Mouse (Mus musculus): ENCODE results near the gene Atxn10. TPM values are rescaled to one million over a fixed set of nuclear protein-coding genes. Genes with fewer than 3 reads are reported as not detected.
A peak's percentile ranks its signal among the peaks of the same experiment; 100 is the strongest.

Atxn10 gene
- total RNA-seq, 1 experiment from 2014 or later: 37.0 TPM

DNA sequence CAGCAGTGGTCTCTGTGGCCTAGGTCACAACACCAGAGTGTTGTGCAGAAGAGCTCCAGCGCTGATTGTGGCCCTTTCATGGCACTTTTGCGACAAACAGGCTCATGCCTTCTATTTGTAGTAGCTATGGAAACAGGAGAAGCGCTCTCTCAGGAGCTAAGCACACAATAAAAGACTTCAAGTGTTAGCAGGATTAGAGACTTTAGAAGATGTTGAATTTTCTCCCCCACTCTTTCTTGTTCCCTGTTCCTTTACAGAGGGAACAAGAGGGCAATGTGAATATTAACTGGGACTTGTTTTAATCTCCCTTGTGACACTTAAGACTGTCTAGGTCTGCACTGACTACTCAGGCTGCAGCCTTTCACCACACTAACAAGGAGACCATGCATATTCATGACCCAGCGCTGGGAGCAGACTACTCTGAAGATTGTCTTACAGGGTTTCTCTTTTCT, 122.6 kb downstream of the Atxn10 start:
- no peak for ATAC-seq (replicated peaks; ENCODE audit: insufficient number of reproducible peaks, low FRiP score, low TSS enrichment, poor library complexity, severe bottlenecking)

DNA sequence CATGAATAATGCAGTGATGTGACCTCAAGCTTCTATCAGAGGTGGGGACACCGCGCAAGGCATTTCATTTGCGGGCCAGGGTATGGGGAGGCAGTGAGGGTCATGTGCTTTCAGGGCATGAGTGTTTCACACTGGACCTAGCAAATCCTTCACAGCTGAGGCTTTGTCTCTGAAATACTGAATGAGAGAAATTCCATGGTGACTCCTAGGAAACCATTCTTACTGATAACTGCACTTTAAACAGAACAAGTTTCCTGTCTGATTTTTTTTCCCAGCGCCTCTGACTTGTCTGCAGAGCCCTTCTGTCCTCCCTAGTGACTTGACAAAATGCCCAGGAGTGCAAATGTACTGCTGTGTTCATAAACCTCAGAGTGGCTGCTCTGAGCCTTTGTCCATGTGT, 125.5 kb downstream of the Atxn10 start:
- ATAC-seq (replicated peaks; ENCODE audit: insufficient number of reproducible peaks, low FRiP score, low TSS enrichment, poor library complexity, severe bottlenecking): no peak

DNA sequence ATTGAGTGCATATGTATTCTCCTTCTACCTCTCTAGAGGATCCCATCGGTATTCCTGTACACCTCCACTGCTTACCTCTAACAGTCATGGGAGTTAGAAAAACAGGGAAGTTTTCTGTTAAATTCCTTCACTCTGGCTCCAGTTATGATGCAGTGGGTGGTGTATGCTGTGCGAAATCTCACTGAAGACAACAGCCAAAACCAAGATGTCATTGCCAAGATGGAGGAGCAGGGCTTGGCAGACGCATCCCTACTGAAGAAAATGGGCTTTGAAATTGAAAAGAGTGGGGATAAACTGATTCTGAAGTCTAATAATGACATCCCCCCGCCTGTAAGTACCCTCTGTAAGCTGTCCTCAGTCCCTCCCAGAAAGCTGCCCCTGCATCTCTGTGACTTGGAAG, 126.1 kb downstream of the Atxn10 start:
- ATAC-seq (replicated peaks; ENCODE audit: insufficient number of reproducible peaks, low FRiP score, low TSS enrichment, poor library complexity, severe bottlenecking): no peak

DNA sequence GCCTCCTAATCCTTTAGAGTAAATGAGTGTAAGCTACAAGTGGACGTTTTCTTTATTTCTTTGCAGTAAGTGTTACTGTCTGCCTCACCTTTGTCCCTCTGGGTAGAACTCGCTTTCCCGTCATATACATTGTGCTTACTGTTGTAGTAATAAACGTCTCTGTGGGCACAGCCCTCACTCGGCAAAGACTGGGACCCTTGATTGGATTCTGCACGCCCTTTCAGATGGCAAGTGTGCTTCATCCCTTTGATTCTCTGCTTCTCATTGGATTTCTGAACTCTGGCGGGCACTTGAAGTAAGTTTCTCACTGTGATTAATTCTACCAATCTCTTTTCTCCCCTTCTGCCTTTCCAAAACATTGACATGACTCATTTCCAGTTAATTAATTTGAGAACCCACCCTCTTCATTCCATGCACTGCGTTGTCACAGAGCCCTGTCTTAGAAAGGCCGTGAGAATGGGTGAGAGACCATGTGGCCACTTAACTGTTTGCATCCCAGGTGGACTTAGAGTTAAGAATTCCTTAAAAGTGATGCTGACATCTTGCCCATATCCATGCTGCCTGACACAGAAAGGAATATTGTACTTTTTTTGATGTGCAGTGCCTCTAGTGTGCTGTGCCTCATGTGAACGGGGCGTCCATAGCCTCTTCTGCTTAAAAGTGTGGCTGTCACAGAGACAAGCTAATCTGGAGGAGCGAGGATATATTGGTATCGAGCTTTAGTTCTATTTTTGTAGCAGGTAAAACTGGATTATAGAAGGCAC, 127.2 kb downstream of the Atxn10 start:
- ATAC-seq (replicated peaks; ENCODE audit: insufficient number of reproducible peaks, low FRiP score, low TSS enrichment, poor library complexity, severe bottlenecking): no peak

DNA sequence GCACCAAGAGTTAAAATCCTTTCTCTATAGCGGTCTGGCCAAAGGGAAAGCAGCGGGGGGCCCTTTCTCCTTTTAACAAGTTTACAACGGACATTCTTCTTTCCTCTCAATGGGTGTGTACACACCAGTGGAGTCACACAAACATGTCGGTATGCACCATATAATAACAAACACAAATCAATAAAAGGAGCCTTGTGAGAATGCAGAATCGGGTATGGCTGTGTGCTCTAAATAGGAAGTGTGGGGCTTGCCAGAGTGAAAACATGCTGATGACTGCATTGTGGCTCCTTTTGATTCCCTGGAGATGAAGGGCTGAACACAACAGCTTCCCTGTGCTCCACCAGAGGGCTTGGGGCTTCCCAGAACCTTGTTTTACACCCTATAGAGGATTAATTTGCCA, 128.1 kb downstream of the Atxn10 start:
- no peak for ATAC-seq (replicated peaks; ENCODE audit: insufficient number of reproducible peaks, low FRiP score, low TSS enrichment, poor library complexity, severe bottlenecking)

DNA sequence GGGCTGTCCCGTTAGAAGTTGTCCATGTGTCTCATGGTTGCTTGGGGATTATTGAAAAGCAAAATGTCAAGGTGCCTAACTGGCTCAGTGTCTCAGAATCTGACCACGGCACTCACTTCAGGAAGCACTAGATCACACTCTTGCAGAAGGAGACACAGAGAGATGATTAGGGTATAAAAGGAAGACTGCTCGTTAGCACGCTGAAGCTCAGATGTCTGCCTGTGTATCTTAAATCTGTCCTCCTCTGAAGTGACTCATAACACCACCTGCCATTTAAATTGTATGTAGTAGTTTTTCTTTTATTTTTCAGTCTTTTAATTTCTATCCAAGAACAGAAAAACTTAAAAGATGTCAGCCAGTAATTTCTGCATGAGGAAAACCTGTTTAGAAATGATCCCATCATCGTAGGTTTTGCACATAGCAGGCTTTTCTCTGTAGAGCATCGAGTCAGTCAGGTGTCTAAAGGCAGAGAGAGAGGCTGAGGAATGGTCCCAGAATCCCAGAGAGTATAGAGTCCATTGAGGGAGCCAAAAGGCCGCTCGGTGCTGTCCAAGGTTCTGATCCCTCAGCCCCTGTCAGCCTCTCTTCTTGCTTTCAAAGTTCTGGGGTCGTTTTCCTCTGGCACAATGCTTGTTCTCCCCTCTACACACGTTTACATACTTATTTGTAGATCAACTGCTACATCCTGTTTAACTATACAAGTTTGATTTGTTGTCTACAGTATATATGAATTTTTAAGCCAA, 128.9 kb downstream of the Atxn10 start:
- ATAC-seq (replicated peaks; ENCODE audit: insufficient number of reproducible peaks, low FRiP score, low TSS enrichment, poor library complexity, severe bottlenecking): no peak

DNA sequence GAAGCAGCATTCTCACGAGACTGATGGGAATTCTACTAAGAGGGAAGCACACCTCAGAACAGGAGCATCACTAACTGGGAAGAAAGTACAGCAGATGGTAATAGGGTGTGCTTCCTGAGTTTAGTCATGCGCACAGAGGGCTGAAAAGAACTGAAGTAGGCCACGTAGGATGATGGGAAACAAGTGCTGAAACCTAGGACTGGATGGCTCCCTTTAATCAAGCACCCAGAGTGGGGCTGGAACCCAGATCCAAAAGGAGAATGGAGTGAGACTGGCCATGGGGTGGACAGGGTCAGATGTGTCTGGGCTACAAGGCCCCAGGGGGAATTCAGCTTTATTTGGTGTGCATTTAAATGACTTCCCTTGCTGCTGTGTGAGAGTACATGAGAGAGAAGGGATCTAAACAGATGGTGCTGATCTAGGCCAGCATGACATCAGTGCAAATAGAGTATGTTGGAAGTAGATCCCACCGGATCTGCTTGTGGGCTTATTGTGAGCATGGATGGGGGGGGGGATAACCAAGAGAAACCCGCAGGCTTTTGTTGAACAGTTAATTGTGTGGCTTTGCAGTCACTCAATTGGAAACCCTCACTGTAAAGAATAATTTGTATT, 130.5 kb downstream of the Atxn10 start:
- ATAC-seq (replicated peaks; ENCODE audit: insufficient number of reproducible peaks, low FRiP score, low TSS enrichment, poor library complexity, severe bottlenecking): no peak

DNA sequence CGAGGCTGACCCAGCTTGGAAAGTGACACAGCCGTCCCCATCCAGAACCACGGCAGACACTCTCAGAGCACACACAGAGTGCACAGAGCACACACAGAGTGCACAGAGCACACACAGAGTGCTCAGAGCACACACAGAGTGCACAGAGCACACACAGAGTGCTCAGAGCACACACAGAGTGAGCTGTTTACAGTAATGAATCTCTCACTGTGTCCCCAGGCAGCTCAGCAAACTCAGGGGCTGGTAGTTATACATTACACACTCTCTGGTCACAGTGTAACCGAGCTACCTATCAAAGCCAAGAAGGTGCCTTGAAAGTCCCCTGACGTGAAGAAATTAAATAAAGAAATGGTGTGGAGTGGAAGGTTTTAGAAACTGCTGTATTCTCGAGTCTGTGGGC, 133.4 kb downstream of the Atxn10 start:
- no peak for ATAC-seq (replicated peaks; ENCODE audit: insufficient number of reproducible peaks, low FRiP score, low TSS enrichment, poor library complexity, severe bottlenecking)

DNA sequence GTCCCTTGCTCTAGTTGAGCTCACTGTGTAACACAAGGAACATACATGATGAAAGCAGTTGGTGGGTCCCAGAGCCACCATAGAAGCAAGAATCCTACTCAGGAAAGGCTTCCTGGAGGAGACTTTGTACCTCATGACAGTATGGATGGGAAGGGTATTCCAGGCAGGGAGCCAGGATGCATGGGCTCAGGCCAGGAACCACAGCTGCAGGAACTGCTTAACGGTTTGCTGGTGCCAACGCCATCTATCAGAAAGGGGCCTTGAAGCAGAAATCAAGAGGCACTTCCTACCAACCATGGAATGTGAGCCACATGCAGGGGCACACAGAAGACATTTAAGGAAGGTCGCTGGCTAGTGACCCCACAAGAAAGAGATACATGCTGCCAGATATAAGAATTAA, 138.7 kb downstream of the Atxn10 start:
- ATAC-seq (replicated peaks; ENCODE audit: insufficient number of reproducible peaks, low FRiP score, low TSS enrichment, poor library complexity, severe bottlenecking): no peak

DNA sequence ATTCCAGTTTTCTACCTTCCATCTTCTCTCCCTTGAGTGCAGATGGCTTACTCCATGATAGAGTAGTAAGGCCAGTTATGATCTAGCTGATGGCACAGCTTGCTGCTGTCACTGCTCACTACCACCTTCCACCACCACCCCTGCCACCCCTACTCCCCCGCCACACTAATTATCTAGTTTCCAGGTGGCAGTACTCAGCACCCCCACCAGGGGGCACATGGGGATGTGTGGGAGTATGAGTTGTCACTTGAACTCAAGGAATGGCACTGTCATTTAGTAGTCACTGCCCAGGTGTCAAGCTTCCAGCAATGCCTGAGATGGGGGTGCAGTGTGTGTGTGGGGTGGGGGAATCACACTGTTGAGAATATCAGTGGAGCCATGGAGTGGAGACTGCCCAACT, 141.5 kb downstream of the Atxn10 start:
- ATAC-seq (replicated peaks; ENCODE audit: insufficient number of reproducible peaks, low FRiP score, low TSS enrichment, poor library complexity, severe bottlenecking): 0 out of 2 replicates have a peak, but pooled peaks have one; percentile 44

DNA sequence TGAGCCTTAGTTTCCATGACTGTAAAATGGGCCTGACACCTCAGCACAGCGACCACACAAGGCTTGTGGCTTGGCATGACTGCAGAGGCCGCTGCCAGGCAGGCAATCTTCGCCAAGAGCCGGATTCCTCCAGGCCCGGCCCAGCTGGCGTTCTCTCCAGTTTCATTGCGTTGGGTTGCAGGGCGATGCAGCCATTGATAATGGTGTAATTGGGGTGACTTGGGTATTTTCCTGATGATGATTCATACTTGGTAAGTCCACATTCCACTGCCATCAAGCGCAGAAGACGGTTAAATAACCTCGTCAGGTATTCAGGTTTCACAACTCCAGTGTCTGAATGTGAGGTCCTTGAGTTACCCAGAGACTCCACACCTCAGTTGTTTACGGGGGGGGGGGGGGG, 143.3 kb downstream of the Atxn10 start:
- no peak for ATAC-seq (replicated peaks; ENCODE audit: insufficient number of reproducible peaks, low FRiP score, low TSS enrichment, poor library complexity, severe bottlenecking)

DNA sequence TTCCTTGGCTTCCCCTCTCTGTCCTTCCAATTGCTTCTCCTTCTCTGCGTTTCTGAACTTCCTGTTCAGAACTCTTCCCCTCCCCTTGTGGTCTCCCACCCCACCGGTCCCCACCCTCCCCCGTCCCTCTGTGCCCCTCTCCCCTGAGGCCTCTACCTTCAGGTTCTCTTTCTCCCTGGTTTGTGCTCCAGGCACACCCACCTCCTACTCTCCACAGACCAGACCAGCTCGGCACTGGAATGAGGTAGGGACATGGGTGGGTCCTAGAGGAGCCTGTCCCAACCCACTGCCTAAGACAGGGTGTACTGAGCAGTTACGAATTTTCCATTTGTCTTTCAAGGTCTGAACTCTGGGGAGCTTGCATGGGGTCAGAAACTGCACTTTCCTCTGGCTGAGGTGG, 143.9 kb downstream of the Atxn10 start:
- ATAC-seq (replicated peaks; ENCODE audit: insufficient number of reproducible peaks, low FRiP score, low TSS enrichment, poor library complexity, severe bottlenecking): no peak

DNA sequence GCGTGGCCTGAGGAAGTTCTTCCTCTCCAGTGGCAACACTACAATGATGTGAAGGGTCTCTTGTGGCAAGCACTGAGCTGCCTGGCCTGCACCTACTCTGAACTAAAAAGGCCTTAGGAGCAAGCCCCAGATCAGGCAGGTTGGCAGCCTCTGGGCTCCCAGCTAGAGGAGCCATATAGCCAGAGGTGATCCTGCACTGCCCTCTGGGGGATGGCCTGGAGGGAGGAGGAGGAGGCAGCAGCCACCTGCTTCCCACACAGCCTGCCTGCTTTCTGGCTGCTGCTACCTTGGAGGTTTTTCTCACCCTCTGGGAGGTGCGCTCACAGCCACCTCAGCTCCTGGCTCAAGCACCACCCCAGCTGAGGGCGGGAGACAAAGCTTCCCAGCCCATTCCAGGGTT, 144.6 kb downstream of the Atxn10 start:
- no peak for ATAC-seq (replicated peaks; ENCODE audit: insufficient number of reproducible peaks, low FRiP score, low TSS enrichment, poor library complexity, severe bottlenecking)

DNA sequence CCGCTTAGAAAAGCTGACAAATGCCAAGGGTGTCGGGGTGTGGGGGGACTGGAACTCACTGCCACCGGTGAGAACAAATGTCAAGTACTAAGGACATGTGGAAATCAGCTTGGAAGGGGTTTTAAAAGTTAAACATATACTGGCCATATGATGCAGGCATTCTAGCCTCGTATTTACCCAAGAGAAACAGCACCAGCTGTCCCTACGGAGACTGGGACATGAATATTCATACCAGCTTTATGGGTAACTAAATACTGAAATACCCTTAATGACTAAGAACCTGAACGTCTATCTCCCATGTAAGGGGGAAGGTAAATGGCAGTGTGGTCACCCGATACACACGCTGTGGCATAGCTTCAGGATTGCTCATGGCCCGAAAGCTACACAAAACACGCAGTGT, 152.9 kb downstream of the Atxn10 start:
- ATAC-seq (replicated peaks; ENCODE audit: insufficient number of reproducible peaks, low FRiP score, low TSS enrichment, poor library complexity, severe bottlenecking): no peak

DNA sequence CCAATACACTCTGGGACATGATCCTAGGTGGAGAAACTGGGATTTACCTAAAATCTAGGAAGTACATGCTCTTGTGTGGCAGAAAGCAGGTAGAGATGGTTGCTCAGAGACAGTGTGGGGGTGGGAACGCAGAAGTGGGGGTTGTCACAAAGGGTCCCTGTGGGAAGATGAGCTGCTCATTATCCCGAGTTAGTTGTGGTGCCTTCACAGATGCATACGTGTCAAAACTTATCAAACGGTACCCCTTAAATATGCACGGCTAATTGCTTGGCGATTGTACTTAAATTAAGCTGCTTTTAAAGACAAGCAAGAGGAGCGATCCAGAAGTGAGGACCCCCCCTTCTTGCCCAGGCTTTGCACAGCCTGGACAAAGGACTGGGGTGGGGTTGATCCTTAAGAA, 153.7 kb downstream of the Atxn10 start:
- no peak for ATAC-seq (replicated peaks; ENCODE audit: insufficient number of reproducible peaks, low FRiP score, low TSS enrichment, poor library complexity, severe bottlenecking)

DNA sequence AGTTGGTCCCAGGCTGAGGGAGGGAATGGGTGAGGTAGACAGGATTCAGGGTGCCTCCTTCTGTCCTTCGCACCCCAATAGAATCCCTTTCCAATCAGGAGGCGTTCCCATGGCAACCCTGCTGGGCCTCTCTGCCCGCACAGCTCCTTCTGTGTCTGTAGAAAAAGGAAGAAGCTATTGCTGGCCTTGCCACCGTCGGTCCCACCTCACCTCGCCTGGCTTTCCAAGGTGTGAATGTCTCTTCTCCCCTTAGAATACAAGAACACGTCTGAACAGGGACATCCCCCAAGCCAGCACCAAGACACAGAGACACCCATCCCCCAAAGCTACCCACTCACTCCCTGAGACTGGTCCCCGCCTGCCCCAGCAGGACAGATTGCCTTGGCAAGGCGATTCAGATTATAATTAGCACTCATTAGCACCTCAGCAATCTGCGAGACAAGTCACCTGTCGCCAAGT, 158.1 kb downstream of the Atxn10 start:
- no peak for ATAC-seq (replicated peaks; ENCODE audit: insufficient number of reproducible peaks, low FRiP score, low TSS enrichment, poor library complexity, severe bottlenecking)

DNA sequence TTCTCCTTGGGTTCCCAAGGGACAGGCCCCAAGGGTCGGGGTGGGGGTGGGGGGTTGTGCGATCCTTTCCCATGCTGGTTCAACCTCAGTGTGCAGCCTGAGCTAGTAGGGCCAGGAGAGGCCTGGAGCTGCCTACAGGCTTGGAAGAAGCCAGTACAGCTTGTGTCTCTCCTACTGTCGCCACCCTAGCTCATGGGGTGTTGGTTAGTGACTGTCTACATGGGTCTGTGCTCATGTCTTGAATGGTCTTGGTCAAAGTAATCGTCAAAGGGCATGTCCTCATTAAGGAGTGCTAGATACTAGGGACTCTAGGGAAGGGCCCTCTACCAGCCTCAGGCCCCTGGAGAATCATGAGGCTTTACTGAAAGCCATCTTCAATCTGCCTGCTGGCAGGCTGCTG, 161.5 kb downstream of the Atxn10 start:
- ATAC-seq (replicated peaks; ENCODE audit: insufficient number of reproducible peaks, low FRiP score, low TSS enrichment, poor library complexity, severe bottlenecking): no peak

DNA sequence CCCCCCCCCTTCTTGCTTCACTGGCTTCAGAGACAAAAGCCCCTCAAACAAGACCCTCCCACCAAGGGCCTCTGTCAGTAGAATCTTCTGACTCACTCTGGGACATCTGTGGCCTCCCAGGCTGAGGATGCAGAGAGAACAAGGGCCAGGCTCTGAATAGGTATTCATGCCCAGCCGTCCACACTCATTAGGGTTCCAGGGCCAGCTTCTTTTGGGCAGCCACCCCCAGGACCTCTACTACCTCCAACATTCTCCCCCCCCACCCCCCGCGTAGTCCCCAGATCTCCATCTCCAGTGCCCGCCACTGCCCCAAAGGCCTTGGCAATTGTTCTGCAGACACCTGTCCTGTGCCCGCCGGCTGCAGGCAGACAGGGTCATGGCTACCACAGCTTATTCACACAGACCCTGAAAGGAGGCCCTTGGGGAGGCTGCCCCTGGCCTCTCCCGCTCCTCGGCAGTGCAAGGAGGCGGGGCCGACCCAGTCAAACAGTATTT, 162.0 kb downstream of the Atxn10 start:
- ATAC-seq (replicated peaks; ENCODE audit: insufficient number of reproducible peaks, low FRiP score, low TSS enrichment, poor library complexity, severe bottlenecking): no peak

DNA sequence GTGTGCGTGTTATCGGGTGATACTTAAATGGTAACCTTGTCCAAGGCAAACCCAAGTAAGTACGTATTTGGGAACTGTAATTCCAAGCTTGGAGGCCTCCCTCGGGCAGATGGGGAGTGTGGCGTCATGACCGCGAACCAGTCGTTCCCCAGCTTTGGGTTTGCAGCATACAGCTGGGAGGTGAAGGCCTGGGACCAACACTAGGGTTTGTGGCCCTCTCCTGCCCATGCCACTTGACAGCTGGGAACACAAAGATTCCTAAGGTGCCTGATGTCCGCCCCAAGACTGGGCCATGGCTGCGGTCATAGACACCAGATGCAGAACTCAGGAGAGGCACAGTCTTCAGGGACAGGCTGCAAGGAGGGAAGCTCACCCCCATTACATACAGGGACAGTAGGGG, 164.2 kb downstream of the Atxn10 start:
- no peak for ATAC-seq (replicated peaks; ENCODE audit: insufficient number of reproducible peaks, low FRiP score, low TSS enrichment, poor library complexity, severe bottlenecking)

DNA sequence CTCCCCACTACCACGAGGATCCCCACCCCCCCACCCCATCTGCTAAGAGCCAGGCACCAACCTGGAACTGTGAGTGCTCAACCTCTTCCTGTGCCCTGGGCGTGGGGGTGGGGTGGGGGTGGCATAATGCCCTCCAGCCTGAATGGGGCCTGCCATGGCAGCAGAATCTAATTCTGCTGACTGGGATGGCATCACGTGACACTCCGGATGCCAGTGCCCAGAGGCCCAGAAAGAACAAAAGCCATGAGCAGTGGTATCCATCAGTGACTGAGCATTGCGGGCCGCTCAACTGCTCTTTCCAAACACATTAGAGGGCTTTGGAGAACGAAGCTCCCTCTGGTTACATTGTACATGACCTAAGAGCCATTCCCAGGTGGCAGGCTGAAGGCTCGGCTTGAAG, 167.1 kb downstream of the Atxn10 start, which contains the start of gene 7530416G11Rik:
Gene 7530416G11Rik (minus strand): TSS at position 101 of the 400 bp plus-strand sequence.
- no peak for ATAC-seq (replicated peaks; ENCODE audit: insufficient number of reproducible peaks, low FRiP score, low TSS enrichment, poor library complexity, severe bottlenecking)

Measured in monocyte, adult 5-6 weeks (primary cell).